Mouse (Mus musculus): ENCODE measurements at regions not wholly inside any gene's neighbourhood (a gene's known extent, or its start where the extent isn't known, plus 50 kb on each side); places are given as distances from the start of the nearest gene placed in this dataset.

- no peak for DNase-seq
Measured at GRCm38 (mm10) chr14:76665754-76666371, 109.2 kb upstream of the Serp2 start.

DNA sequence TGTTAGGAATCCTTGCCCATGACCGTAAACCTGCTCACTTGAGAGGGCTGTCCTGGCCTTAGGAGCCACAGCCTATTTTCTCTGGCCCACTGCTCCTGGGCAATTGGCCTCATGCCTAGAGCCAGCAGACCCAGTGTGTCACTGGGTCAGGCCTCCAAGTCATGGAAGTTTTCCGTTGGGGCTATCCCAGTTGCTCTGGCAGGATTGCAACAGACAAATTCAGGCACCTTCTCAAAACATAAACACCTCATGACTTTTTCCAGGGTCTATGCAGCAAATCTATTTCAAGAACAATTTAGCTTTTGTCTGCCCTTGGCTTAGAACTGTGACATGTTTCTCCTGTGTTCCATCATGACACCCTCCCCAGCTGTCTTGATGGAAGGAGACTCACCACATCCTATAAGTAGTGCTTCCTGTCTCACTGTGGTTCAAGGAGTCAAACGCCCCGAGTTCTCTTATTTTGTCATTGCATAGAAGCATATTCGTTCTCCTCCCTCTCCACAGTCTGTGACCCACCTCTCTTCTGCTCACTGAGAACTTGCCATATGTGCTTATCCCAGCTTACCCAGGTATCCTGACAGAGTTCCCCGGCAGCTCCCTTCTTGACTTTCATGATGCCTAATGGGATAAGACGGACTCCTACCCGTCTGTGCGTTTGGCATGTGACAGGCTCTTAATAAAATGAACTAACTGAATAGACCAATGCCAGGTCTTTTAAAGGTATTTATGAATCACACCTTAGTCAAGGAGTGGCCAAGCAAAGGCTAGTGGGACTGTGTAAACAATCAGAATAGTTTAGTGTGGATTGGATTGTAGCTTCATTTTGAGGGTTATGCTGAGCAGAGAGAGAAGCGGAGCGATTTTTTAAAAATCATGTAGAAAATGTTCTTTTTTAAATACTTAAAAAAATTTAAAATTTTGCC is 108.2 kb upstream of the Serp2 start:
- peak in 1 of 2 experiments; percentile 37 for DNase-seq

- no peak for DNase-seq
Measured at GRCm38 (mm10) chr14:76663816-76664215, 107.1 kb upstream of the Serp2 start.

DNA sequence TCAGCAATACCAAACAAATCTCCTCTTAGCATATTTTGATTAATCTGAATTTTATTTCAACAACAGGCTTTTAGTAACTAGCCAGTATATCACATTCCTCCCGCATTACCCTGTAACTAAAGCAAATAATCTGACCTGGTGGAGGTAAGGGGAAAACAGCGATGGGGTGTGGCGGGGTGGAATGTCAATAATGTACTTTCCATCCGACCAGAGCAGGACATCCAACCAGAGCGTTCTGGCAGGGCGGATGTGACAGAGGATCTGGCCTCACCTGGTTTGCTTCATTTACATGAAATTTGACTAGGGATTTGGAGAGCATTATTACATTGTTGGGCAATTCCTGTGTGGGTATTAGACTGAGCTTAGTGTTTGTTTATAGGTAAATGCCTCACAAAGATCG is 106.2 kb upstream of the Serp2 start:
- DNase-seq: no peak

GRCm38 (mm10) chr14:76660906-76661305 is 104.2 kb upstream of the Serp2 start:
- DNase-seq: no peak

GRCm38 (mm10) chr14:76658952-76659502 is 102.3 kb upstream of the Serp2 start:
- peak; percentile 13 to 30 for DNase-seq

DNA sequence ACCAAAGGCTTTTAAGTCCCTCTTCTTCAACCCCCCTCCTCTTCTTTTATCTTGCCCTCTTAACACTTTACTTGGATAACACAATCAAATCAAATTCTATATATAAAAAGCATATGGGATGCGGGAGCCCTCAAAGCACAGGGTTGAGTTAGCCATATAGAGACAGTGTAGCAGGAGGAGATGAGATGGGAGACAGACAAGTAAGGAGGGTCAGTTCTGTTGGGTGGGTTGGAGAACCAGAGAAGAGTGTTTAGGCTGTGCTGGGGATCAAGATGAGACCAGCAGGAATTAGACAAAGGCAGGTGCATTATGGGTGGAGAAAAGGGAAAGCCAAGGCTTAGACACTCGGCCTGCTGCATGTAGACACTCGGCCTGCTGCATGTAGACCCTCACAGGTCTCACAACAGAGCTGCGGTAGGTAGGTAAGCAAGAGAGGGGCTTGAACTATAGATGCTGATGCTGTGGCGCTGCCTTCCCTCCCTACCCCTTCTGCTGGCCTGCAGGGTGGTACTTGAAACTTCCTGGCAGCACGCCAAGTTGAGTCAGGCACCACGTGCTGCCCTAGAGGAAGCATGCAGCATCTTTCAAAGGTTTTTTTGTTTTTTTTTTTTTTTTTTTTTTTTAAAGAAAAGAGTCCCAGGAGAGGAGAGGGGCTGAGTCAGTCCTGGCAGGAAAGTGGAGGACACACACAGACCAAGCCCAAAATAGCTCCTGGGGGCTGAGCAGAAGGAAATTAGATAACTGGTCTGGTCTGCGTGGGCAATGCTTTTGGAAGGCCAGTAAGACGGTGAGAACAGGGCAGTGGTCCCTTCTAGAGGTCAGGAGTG is 101.3 kb upstream of the Serp2 start:
- peak; percentile 45 to 66 for DNase-seq

- no peak for DNase-seq
Measured at GRCm38 (mm10) chr14:76657375-76657774, 100.7 kb upstream of the Serp2 start.

GRCm38 (mm10) chr14:76652356-76653126 is 95.9 kb upstream of the Serp2 start:
- DNase-seq: no peak

GRCm38 (mm10) chr14:76651096-76651495 is 94.4 kb upstream of the Serp2 start:
- no peak for DNase-seq

DNA sequence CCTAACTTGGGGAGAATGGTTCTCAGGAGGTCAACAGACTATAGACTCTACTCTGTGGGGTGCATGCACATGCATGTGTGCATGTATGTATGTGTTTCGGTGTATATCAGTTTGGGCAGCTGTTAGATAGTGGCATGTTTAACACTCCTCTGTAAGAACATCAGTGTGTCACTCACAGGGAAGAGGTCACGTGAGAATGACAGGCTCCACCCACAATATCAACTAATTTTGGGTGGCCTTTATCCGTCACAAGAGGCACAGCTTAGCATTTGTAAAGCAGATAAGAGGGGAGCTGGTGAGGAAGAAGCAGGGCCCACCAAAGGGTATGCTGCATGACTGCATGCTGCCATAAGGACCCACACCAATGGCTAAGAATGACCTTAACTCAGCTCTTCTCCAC is 93.2 kb upstream of the Serp2 start:
- DNase-seq: no peak

DNA sequence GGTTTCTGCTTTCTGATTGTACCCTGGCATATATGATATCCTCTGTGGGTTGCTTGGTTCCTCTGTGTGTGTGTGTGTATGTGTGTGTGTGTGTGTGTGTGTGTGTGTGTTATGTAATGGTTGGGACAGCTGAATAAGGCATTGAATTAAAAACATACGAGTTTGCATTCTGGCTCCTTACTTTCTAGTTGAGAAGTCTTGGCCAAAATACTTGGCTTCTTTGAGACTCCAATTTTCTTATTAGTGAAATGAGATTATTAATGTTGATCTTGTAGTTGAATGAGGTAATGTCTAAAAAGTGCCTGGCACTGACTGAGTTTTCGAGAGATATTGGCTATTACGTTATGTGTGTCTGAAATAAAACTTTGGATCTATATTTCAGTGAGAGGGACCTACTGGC is 88.0 kb upstream of the Serp2 start:
- no peak for DNase-seq

DNA sequence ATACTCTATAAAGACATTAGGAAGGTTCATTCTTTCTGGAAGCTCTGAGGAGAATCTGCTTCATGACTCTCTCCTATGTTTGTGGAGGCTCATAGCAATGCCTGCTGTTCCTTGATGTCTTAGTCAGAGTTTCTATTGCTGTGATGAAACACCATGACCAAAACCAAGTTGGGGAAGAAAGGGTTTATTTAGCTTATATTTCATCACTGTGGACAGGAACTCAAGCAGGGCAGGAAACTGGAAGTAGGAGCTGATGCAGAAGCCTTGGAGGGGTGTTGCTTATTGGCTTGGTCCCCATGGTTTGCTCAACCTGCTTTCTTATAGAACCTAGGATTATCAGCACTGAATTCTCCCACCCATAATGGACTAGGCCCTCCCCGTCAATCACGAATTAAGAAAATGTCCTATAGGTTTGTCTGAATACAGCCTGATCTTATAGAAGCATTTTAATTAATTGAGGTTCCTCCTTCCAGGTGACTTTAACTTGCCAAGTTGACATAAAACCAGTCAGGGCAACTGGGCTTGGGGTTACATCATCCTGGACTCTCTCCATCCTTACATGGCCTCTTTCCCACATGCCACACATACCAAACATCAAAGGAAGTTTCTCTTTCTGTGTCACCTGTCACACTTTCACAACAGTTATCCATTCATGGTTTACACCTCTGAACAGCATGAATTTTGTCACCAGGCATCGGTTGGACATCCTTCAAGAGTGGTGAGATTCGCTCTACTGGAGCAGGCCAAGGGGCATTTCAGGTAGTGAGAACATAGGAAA is 85.3 kb upstream of the Serp2 start:
- no peak for DNase-seq

- no peak for DNase-seq
Measured at GRCm38 (mm10) chr14:76633170-76633569, 76.5 kb upstream of the Serp2 start.

DNA sequence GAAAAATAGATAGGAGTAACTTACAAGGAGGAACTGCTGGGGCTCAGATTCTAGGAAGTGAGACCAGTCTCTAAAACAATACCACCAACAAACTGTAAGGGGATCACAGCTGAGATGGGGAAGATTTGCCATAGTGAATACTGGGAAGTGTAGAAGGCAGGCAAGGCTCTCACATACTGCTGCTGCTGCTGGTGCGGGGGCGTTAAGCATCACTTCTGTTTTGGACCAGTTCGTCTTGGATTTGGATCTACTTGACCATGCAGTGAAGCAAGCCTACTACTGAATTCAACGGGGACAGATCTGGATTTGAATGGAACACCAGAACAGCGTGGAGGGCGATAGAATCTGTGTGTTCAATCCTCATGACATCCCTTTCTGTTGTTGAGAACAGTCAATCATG is 76.1 kb upstream of the Serp2 start:
- no peak for DNase-seq

DNA sequence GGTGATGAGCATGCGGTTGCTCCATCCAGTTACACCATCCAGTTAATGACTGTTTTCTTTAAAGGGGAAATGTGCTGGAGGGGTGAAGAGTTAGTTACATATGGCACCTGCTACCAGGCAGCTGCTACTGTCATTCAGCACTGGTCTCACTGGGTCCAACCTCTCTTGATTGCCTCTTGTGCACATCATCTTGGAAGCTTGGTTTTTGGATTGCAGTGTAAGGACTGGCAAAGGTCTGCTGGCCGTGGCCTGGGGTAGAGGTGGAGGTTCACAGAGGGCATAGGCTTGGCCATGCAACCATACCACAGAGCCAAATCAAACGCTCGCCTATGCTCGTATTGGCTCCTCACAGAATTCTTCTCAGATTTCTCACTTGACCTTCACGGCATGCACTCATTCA is 75.1 kb upstream of the Serp2 start:
- DNase-seq: no peak

DNA sequence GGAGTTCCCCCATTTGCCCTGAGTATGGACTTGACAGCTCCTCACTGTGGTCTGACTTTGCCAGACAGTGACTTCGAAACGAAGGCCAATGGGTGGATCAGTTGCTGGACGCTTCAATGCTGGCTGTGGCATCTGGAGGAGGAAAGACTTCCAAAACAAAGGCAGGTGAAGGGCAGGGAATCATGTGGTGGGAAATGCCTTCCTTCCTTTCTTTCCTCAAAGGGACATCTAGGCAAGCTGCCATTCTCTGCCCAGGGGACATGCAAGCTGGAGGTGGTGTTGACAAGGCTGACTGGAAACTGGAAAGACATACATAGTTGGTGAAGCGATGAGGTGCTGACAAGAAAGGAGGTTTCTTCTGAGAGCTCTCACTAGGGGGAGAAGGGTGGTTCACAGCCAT is 74.5 kb upstream of the Serp2 start:
- no peak for DNase-seq

DNA sequence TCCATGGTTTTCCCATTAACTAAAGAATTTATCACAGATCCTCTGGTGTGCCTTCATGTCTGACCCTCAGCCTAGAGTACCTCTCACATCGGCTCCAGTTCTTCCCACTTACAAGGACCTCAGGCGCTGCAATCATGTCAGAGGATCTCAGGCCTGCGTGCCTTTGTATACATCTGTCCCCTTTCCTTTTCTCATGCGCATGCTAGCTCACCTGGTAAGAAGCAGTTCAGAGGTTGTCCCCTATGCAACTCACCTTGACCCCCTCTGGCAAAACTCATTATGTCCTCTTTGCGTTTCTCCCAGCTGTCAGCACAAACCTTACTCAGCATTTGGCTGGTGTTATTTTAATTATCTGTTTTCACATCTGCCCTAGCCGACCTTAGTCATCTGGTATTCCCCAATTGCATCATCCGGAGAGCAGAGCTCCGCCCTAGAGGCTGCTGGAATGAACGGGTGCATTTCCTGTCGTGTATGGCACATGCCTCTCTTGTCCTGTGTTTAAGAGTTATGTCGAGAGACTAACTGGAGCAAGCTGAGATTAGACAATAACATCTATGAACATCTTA is 73.3 kb upstream of the Serp2 start:
- no peak for DNase-seq

DNA sequence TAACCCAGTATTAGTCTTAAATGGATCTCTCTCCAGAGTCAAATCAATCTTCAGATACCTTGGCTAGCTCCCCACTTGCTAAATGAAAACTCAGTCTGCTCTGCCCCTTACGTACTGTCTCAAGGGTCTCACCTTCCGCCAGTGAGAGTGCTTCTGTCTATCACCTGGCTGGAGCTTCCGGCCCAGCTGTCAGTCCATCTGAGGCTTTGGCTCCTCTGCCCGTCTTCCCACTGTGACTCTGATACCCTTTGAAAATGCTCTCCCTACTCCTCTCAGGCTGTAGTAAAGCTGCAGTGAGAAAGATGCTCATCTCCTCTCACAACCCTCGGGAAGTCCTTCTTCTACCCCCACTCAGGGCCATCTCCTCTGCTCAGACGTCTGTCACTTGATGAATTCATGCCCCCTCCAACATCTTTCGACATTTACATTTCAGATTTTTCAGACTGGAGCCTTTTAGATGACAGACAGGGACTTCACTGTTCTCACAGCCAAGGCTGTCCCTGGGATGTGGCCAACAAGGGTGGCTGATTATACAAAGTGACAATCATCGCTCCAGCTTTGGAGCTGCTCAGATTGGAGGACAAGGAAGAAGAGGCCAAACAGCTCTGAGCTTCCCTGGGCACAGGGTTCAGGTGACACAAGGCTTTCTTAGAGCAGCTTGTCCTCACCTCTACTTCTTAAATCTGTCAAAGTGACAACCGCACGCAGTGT is 71.6 kb upstream of the Serp2 start:
- no peak for DNase-seq

DNA sequence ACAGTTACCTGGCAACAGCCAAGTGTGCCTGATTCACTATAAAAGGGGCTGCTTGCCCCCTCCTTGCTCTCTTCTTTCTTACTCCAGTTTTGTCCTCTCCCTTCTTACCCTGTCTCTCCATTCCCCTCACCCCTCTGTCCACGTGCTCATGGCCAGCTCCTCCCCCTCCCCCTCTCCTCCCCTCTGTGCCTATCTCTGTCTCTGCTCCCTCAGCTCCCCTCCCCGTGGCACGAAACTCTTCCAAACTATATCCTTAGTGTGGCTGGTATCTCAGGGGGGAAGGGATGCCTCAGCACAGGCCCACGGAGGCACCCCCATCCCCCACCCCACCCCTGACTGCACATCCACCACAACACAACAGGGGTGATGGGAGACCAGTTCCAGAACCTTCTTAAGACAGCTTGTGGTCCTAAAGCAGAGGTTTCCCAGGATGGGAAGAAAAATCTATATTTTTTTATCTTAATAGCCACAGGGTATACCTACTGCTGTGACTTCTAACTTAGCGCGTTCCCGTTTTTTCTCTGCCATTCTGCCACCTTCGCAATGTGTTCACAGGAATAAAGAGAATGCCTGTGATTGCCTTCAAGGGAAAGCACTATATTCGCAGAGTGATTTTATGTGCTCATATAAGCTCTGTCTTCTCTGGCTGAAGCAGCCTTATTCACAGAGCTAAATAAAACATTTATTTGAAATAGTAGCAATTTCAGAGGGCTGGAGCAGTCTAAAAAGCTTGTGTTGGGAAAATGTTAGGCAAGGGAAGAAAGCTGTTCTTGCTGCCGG is 69.1 kb upstream of the Serp2 start:
- no peak for DNase-seq
